Mouse (Mus musculus) G1E (cell line): ENCODE results near the gene Nanos3.

Experiments used
- CTCF ChIP-seq: IDR thresholded peaks from 2 replicates; pipeline ENCODE4 v1.5.1; 2012; ENCODE audit warnings: low read depth, low read length, inconsistent platforms, mixed read lengths
- GATA1 ChIP-seq: IDR thresholded peaks from 2 replicates; pipeline ENCODE4 v1.6.1; 2012; ENCODE audit warnings: borderline replicate concordance, low read length, inconsistent platforms, mixed read lengths
- TAL1 ChIP-seq: conservative IDR thresholded peaks from 2 replicates; pipeline ENCODE4 v1.6.1; 2012; ENCODE audit warnings: low read depth, low read length, inconsistent platforms, mixed read lengths

DNA sequence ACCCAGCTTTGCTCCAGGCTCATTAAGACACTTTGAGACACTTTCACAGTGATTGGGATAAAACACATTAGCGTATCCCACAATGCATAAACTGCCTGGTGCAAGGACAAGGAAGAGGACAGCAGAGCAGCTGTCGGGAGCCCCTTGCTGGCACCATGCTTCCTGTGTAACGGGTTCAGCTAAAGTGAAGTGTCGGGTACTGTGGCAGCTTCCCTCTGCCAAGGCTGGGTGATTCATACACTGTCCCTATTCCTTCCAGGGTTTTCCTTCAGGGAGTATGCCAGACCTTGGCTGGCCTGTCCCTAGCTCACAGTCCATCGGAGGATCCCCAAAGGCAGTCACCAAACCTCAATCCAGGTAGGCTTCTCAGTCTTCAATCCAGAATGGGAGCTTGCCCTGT lies 14.9 kb downstream of the Nanos3 start:
- TF ChIP-seq CTCF (no peak), GATA1 (no peak), TAL1 (no peak)
